Mouse (Mus musculus) embryonic fibroblast, embryonic 13.5 days (primary cell): ENCODE results near the gene Tnr.

Source experiments
- CTCF ChIP-seq: IDR thresholded peaks from 2 replicates; pipeline ENCODE4 v1.5.1; 2011; ENCODE audit warnings: mild to moderate bottlenecking, control low read depth, low read length, moderate library complexity, borderline replicate concordance; ENCODE audit not compliant: insufficient read depth
- POLR2A ChIP-seq: IDR thresholded peaks from 2 replicates; pipeline ENCODE4 v1.6.1; 2011; ENCODE audit warnings: low read depth, mild to moderate bottlenecking, control low read depth, low read length, moderate library complexity

DNA sequence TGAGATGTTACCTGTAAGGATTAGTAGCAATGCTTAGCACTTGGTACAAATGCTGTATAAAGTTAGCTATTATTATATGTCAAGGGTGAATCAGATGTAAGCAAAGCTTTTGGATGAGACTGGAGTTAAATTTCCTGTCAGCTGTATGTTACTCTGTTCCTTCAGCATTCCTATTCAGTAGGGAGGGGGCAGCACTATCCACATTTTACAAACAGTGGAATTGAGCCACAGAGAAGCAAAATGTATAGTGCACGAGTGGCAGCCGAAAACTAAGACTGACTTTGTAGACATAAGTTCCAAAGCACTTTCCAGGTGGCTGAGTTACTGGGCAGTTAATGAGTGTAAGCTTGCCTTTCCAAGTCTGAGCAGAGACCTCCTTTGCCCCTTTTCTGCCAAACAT lies 500 bp upstream of the Tnr start:
- no peak for TF ChIP-seq POLR2A
- TF ChIP-seq CTCF: no peak
